Mouse (Mus musculus) T-helper 1 cell (primary cell): ENCODE results near the gene Coa5.

ENCODE experiments used
- in situ Hi-C: fragments of 300-600 bp; cut with MboI, MseI; formaldehyde crosslinking; loops from one replicate; pipeline ENCODE4 v1.15.1; 2025; ENCODE audit warnings: high pct_unique_total_duplicates

Coa5 gene

DNA sequence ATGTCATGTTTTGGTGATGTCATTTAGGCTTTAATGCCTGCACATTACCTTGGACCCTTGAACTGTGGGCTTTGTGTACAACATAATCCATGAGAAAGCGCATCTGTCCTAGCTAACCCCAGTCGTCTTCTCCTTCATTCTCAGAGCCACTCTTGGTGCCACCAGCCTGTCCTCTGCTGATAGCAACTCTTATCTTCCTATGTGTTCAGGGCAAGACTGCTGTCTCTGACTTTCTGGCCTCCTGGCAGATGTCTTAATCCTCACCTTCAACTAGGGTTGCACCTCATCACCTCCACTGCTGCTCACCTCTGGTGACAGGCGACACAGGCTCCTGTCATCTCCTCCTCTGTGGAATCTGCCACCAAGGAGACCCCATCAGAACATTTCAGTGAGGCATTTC, 6.5 kb upstream of the Coa5 start:
- in situ Hi-C loops = loop anchor here (25.0 kb wide), 1 partner anchor 426 kb away; the partner anchor contains the start of genes Lipt1 and Tsga10

DNA sequence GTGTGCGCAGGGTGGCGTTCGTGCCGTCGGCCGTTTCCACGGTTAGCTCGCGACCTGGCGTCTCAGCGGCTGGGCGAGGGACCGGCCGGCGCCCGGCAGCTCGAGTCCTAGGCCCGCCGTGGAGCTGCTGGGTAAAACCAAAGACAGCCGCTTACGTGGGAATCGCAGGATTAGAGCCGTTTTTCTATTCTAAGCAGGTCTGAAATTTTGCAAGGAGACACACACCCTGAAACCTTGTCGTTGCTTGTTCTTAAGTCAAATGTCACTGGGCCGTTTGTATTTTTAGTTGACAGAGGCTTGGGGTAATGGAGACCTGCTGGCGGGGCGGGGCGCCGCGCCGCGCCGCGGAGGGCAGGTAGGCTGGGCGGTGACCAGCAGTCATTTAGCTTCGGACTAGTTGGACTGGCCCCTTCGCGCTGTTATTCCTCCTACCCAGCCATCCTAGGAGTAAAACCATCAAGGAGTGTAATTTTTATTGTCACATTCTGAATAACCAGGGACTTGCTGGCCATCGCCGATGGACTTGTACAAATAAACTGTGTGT, 466 bp upstream of the Coa5 start:
- in situ Hi-C loops = loop anchor here (25.0 kb wide), 1 partner anchor 432 kb away; the partner anchor contains the start of genes Lipt1 and Tsga10

DNA sequence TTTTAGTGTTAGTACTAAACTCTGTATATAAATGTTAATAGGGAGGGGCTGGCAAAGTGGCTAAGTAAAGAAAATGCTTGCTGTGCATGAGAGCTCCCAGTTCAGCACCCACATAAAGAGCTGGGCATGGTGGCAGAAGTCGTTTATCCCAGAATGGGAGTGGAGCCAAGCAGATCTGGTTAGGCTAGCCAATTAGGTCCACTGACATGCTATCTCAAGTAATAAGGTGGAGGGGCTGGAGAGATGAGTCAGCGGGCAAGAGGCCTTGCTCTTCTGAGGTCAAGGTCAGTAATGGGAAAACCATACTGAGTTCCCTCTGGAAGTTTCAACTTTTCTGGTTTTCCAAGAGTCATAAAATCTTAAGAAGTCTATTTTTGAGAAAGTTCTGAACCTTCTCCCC, 992 bp downstream of the Coa5 start:
- in situ Hi-C loops = loop anchor here (25.0 kb wide), 1 partner anchor 433 kb away; the partner anchor contains the start of genes Lipt1 and Tsga10

DNA sequence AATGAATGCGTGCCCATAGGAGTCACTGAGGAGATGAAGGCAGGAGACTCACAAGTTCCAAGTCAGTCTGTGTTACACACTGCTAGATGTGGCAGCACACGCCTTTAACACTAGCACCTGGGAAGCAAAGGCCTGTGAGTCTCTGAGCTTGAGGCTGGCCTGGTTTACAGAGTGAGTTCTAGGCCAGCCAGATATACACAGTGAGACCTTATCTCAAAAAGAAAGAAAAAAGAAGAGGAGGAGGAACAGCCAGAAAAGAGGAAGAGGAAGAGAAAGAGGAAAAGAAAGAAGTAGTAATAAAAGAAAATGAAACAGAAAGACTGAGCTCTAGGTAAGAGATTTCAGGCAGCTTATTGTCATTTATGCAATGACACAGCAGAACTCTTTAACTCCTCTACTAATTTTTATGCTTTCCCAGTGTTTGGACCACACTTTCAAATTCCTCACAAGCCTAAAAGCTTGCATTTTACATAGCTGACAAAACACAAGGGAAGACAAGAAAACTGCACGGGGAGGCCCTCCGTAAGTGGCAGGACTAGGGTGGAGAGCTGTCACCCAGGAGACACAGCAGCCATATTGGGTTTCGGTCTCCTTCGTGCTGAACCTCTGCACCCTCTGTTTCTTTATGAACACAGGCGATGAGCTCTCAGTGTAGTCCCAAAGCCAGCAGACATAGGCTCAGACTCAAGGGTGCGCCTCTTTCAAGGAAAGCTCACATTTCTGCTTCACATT, 2.6 kb downstream of the Coa5 start:
- in situ Hi-C loops = loop anchor here (25.0 kb wide), 1 partner anchor 435 kb away; the partner anchor contains the start of genes Lipt1 and Tsga10

DNA sequence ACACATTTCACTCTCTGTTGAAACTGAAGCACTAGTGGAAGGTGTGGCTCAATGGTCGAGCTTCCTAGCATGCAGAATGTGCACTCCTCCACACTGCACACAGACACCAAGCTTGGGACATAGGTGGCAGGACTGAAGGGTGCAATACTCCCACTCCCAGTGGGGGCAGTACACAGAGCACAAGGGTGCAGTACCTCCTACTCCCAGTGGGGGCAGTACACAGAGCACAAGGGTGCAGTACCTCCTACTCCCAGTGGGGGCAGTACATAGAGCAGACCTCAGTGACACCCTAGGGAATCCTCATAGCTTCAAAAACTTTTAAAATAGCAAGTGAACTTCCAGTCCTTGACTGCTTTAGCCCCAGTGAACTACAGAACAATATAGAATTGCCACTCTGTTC, 10.5 kb downstream of the Coa5 start:
- in situ Hi-C loops = no loop called here

DNA sequence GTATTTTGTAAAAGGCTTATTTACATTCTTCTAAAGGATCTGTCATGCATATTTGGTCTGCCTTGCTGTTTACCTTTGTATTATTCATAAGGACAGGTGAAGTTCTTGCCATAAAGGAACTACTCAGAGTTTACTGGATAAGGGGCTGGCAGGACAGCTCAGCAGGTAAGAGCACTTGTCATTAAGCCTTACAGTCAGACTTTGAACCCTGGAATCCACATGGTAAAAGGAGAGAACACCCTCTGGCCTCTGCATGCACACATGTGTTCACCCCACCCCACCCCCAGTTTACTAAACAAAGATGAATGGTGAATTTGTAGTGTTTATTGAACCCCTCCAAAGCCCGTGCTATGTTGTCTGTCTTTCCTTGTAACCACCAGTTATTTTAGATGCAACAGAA, 14.5 kb downstream of the Coa5 start:
- in situ Hi-C loops = no loop called here

DNA sequence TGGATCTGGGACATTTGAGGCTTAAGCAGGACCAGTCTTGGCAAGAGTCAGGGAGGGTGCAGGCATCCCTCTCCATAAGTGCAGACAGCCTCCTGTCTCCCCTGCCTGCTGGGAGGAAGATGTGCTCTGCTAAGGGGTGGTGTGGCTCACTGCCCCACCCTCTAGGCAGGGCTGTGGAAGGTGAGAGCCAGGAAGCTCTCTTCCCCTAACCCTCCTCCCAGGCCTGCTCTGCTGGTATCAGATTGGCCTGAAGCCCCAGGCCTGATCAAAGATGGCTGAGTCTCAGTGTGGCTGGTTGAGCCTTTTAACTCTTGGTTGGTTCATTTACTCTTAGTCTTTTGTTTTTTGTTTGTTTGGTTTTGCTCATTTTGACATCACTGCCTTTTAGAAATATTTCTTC, 20.3 kb downstream of the Coa5 start:
- in situ Hi-C loops = no loop called here

DNA sequence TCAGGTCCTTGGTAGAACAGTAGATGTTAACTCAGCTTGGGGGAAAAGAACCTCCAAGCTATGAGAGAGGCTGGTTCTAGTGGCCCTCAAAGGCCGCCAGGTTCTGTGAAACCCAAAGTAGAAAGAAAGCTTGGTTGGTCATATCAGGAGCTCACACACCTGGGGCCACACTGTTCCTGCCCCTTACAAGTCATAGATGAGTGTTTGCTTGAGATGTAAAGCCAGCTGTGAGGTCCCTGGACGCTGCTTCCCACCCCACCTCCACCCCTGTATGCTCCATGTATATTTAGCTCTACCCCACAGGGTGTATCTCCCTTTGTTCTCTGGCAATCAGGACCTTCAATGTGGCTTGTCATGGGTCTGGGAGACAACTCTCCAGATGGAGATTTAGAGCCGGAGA, 21.2 kb downstream of the Coa5 start:
- in situ Hi-C loops = no loop called here

DNA sequence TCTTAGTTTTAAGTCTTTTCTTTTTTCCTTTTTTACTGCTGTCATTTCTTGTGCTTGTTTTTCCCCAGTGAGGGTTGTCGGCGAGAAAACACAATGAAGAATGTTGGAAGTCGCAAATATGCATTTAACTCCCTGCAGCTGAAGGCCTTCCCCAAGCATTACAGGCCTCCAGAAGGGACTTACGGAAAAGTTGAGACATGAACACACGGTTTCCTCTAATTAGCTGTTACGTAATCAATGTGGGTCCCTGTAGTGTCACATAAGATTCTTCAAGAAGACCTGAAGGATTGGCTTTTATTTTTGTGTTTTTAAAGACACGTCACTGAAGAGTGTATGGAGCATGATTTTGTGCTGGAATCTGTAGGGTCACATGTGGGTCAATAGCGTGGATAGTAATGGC, 21.8 kb downstream of the Coa5 start:
- in situ Hi-C loops = no loop called here

DNA sequence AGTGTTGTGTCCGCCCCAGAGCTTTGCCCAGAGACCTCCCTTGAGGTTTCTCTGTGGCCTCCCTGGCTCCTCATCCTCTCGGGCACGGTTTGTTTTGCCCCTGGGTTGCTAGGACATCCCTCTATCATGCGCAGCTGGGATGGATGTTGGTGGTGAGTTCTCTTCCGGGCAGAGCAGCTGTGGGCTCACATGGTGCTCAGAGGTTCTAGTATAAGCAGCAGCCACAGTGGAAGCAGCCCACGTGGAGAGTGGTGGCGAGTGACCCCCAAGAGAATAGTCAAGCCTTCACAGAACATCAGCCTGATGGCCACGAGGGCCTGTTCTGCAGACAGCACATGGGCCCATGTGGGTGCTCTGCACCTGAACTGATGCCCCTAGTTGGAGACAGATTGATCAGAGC, 22.7 kb downstream of the Coa5 start:
- in situ Hi-C loops = no loop called here

DNA sequence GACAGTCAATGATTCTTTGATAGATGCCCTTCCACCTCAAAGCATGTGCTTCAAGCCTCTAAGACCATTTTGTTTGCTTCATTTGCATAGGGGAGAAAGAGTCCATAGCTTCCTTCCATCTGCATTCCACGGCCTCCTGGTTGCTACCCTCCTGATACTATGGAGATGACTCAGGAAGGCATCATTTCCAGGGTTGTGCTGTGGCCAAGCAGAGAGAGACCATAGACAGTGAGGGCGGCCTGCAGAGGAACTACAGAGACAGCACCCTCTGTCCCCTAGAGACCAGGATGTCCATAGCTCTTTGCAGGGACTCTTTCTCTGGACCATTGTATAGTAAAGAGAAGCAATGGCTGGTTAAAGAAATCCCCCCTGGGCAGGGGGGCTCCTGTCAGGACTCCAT, 24.8 kb downstream of the Coa5 start:
- in situ Hi-C loops = no loop called here

DNA sequence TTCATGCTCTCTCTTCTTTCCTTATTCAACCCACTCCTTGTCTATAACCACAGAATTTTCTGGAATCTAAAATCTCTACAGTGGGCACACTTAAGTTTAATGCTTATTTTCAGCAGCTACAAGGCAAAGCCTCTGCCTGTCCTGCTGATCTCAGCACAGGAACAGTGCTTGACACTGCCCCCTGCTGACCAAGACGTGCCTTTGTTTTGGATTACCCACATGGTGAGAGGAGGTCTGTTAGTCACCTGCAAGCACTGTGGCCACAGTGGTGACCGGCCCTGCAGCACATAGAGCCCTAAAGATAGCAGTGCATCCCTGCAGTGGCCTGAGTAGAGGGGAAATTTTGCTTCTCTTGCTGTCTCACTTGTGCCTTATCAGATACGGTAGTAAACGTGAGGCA, 28.2 kb downstream of the Coa5 start:
- in situ Hi-C loops = loop anchor here (5.0 kb wide), 1 partner anchor 129 kb away; no protein-coding TSS in a partner anchor

DNA sequence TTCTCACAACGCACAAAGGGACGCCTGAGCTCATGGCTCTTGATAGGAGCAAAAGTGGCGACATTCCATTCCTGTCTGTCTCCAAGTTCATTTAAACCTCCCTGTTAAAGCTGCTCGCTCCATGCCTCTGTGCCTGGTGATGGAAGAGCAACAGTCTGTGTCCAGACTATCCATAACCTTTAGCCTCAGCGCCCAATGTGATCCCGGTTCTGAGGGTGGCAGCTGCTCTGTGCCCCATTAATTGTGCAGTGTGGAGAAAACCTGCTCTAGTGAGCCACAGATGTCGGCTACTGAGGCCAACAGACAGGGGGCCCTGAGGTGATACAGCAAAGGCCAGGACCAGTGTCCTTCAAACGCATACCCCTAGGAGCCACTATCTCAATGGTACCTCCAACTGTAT, 30.2 kb downstream of the Coa5 start:
- in situ Hi-C loops = loop anchor here (5.0 to 25.0 kb wide), 2 partner anchors 127 to 1138 kb away; no protein-coding TSS in a partner anchor

DNA sequence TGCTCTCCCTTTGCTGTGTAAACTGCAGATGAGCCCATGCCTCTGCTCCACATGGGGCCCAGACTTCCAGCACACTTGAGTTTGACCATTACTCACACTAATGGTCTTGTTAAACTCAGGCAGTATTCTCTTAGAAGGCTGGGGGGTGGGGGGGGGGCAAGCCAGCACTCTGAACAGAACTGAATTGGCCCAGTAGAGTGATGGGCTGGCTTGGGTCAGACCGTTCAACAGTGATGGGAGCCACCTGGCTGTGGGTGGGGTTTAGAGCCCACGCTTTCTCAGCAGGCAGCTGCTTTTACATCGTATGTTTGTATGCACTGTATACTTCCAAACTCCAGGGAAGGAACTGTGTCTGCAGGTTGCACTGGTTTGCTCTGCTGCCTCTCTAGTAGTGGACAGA, 30.9 kb downstream of the Coa5 start:
- in situ Hi-C loops = loop anchor here (25.0 kb wide), 1 partner anchor 1138 kb away; no protein-coding TSS in a partner anchor

DNA sequence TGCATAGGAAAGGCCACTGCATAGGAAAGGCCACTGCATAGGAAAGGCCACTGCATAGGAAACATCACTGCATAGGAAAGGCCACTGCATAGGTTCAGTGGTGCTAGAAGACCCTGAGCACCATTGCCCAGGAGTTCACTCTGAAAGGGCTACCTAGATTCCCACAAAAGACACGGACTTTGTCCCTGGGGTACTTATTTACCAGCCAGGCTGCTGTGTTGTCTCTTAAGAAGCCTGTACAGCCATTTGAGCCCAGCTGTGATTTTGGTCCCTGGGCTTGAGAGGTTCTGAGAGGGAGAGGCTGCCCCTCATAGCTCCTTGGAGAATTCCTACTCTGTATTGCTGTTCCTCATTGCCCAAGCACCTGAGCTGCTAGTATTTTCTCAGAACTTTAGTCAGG, 33.4 kb downstream of the Coa5 start:
- in situ Hi-C loops = loop anchor here (25.0 kb wide), 1 partner anchor 1141 kb away; no protein-coding TSS in a partner anchor

DNA sequence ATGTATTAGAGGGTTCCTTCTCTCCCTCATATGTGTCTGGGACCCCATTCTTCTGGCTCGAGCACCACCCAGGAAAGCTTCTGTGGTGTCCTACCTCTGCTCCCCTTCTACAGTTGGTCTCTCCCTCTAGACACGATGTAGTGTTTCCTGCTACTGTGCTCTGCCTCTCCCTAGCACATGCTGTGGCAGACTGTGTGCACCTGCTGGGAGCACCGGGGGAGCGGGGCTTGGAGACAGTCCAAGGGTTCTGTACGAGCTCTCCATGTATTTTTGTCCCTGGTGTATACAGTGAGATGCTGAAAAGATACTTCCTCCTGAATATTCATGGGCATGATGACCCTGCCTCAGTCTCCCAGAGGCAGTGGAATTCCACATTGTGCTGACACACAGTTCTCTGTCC, 36.7 kb downstream of the Coa5 start:
- in situ Hi-C loops = loop anchor here (25.0 kb wide), 1 partner anchor 1144 kb away; no protein-coding TSS in a partner anchor

DNA sequence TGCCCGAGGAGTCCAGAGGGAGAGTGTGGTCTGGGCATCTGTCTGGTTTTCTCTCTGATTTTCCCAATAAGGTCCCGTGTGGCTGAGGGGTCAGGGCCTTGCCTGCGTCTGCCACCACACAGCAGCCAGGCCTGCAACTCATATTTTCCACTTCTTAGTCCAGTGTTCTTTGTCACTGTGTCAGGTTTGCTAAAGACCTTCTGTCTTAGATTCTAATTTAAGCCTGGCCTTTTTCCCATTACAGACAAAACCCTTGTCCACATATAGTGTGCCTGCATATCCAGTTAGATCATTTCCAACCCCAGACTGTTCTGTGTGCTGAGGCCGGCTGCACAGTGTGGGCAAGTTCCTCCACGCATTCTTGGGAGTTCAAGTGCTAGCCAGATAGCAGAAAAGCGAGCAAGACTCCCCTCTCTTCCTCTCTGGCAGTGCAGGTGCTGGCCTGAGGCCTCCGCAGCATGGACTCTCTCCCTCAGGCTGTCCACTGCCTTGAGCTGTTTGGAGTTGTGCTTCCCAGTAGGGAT, 43.4 kb downstream of the Coa5 start:
- in situ Hi-C loops = loop anchor here (25.0 kb wide), 1 partner anchor 1151 kb away; no protein-coding TSS in a partner anchor

DNA sequence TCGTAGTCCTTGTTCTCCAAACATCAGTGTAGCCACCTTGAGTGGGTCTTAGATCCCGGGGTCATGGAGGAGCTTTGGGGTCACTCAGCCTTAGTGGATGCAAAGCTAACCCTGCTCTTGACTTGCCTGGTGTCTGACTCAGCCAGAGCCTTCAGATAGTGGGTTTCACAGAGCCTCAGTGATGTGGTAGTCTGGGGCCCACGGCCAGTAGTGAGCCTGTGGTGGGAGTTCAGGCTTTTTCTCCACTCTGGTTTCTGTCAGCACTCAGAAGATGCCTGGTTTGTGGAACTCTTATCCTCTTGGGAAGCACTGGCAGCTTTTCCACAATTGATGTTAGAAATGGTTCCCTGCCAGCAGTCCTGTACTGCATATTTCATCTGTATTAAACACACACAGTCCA, 45.6 kb downstream of the Coa5 start:
- in situ Hi-C loops = loop anchor here (25.0 kb wide), 1 partner anchor 1153 kb away; no protein-coding TSS in a partner anchor

DNA sequence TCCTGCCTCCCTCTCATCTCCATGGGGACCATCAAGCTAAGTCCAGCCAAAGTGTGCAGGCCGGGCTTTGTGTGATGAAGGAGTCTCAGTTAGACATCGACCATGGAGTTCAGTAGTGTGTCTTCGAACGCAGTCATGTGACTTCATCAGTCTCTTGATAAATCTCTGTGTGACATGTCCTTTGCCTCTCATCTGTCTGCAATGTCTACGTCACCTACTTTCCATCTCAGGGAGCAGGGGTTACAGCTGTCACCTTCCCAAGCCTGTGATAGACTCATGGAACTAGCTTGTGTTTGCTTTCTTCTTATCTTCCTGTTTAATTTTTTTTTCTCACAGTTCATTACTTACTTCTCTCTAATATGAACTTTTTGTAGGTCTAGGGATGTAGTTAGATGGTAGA, 49.0 kb downstream of the Coa5 start:
- in situ Hi-C loops = loop anchor here (25.0 kb wide), 1 partner anchor 1156 kb away; no protein-coding TSS in a partner anchor

DNA sequence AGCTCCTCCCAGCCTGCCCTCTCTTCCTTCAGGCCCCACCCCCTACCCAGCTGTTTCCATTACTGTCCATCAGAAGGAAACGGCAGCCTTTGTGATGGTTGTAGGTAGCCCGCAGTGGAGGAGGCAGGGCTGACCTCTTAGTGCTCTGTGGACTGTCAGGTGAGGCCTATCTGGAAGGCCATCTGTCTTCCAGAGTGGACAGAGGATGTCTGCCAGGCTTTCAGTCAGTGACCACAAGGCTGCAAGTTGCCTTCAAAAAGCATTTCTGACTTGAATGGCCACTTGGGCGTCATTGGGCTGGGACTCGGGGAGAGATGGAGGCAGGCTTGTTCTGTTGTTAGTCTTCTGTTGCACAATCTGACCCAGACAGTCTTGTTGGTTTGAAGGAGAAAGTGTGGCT, 50.4 kb downstream of the Coa5 start:
- in situ Hi-C loops = loop anchor here (25.0 kb wide), 1 partner anchor 1158 kb away; no protein-coding TSS in a partner anchor

DNA sequence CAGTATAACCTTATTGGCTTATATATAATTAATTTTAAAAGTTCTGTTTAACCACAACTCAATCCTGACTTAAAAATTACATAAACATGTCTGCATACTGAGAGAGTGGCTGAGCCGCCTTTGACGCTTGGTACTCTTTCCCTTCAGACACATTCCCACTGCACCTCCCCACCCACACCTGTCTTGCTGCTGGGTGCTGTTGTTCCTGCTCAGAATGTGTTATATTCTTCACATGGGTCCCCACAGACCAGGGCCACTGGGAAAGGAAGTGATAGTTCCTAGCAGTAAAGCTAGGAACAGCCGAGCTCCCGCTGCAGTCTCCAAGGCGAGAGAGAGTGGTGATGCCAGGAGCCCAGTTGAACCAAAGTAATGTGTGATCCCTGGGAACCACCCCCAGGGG, 51.8 kb downstream of the Coa5 start:
- in situ Hi-C loops = loop anchor here (25.0 kb wide), 1 partner anchor 1159 kb away; no protein-coding TSS in a partner anchor

DNA sequence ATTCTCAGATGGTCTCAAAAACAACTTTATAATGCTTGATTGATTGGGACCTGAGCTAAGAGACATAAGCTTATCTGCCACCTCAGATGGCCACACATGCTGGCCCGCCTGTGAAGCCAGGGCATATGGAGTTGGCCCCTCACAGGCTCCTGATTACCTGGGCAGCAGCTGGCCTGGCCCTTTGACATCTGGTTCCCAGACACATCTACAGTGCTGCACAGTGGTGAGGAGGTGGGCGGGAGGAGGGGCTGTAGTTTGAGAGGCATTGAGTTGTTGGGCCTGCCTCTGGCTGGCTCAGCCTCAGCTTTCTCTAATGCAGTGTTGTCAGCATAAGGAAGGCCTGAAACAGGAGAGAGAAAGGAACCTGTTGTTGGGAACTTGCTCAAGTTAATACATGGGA, 53.2 kb downstream of the Coa5 start:
- in situ Hi-C loops = loop anchor here (25.0 kb wide), 1 partner anchor 1161 kb away; no protein-coding TSS in a partner anchor
